Mouse (Mus musculus) left cerebral cortex, postnatal 4 days (tissue): ENCODE measurements around the gene Gfpt2. TPM values are rescaled to one million over a fixed set of nuclear protein-coding genes. Genes with fewer than 3 reads are reported as not detected.
"Not testable (repeated sequence)": the region's sequence is repeated elsewhere in the genome, so short reads cannot be mapped to it uniquely, and the experiment has no call there.

Source experiments
- DNase-seq: peaks from one replicate; pipeline ENCODE4 v3.0.0-alpha.2; 2022
- intact Hi-C: fragments of 180-260 bp; cut with DNase I; formaldehyde crosslinking; loops from one replicate; pipeline ENCODE4 v1.15.1; 2025
- total RNA-seq, 2 experiments: library from RNA; stranded (reverse); gene quantifications; 2 replicates each; pipeline ENCODE4 v1.2.3; 2021

Gfpt2 gene
- total RNA-seq, 2 experiments from 2014 or later = 13.0 to 13.7 TPM

GRCm38 (mm10) chr11:49781833-49782399 lies 12.1 kb upstream of the Gfpt2 start:
- intact Hi-C loops = no loop called here
- no peak for DNase-seq

DNA sequence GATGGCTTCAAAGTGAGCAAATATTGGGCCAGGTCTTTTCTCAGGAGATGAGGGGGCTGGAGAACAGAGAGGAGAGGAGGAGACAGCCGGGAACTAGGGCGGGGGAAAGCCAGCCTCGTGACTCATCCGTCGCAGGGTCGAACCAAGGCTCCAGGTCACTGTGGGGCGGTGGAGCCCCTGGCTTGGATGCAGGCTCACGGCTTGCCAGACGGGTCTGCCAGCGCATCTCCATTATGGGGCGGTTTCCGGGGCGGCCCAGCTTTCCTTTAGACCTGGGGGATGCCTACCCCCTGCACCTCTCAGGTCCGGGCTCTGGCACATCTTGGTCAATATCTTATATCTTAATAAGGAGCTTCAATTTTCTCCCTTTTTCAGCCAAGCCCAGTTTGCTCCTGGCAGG lies 847 bp upstream of the Gfpt2 start:
- DNase-seq = peak; percentile 14
- intact Hi-C loops = no loop called here

DNA sequence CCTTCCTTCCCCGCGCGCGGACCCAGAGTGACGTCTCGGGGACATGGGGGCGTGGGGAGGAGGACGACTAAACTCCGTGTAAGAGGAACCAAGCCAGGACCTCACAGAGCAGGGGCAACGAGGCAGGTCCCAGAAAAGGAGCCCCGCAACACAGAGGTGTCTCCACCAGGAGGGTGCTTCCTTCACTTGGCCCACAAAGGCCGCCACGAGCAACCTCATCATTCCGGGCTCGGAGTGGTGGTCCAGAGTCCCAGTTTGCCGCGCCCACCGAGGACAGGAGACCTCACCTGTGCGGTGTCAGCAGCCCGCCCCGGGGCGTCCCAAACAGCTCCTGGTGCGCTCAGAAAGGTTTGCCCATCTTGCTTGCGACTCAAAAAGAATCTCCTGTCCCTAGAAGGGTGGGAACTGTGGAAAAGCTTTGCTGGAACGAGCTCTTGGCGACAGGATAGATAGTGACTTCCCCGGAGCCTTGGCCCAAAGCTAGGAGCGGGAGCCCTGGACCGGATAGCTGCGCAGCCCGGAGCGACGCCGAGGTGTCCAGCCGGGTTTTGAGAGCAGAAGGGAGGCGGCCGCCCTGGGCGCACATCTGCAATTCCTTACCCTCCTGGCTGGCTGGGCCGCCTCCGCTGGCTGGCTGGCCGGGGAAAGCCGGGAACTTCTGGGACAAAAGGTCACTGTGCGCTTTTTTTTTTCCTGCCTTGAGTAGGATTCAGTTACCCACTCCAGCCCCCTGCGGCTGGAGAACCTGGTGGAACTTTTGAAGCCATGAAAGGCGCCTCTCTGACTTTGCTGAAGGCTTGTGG lies 565 bp downstream of the Gfpt2 start:
- DNase-seq = peak; percentile 3
- intact Hi-C loops = no loop called here

DNA sequence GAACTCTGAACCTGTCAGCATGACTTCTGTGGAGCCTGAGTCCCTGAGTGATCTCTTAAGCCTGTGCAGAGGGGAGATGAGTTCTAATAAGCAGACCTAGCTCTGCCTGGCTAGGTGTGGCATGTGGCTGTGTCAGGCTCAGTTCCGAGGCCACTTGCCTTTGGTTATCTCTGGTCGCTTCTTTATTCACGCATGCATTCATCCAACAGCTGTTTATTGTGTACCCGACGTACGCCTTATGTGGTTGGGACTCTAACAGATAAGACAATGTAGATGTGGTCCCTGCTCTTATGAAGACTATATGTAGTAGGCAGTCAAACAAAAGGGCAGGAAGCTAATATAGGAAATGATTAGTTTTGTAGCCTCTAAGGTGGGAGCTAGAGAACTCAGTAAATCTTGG lies 5.0 kb downstream of the Gfpt2 start:
- intact Hi-C loops = no loop called here
- no peak for DNase-seq

- DNase-seq = peak; percentile 61
- intact Hi-C loops = no loop called here
Measured at GRCm38 (mm10) chr11:49801516-49801915, 7.5 kb downstream of the Gfpt2 start.

- DNase-seq = no peak
- intact Hi-C loops = no loop called here
Measured at GRCm38 (mm10) chr11:49803801-49804200, 9.8 kb downstream of the Gfpt2 start.

- intact Hi-C loops = no loop called here
- no peak for DNase-seq
Measured at GRCm38 (mm10) chr11:49806218-49806617, 12.2 kb downstream of the Gfpt2 start.

DNA sequence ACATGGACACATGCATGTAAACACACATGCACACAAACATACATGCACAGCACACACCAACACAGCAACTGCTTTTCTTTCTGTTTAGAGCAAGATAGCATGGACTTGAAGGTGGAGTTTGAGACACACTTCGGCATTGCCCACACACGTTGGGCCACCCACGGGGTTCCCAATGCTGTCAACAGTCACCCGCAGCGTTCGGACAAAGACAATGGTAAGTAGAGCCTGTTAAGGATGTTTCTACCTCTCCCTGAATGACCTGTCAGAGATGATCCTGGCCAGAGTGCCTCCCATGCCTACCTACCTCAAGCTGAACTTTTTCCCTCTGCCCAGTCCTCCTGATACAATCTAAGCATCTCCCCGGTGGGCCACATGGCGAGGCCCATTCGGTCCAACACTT lies 15.0 kb downstream of the Gfpt2 start:
- no peak for DNase-seq
- intact Hi-C loops = no loop called here

DNA sequence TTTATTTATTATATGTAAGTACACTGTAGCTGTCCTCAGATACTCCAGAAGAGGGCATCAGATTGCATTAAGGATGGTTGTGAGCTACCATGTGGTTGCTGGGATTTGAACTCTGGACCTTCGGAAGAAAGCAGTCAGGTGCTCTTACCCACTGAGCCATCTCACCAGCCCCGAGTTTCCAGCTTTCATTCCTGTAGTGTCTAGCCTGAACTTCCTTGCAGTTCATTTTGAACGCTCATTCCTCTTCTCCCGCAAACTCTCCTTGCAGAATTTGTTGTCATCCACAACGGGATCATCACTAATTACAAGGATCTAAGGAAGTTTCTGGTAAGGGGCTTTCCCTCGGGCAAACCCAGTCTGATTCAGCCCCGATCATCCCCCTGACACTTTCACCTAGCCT lies 16.7 kb downstream of the Gfpt2 start:
- intact Hi-C loops, DNase-seq: not testable (repeated sequence)

- intact Hi-C loops = no loop called here
- DNase-seq = no peak
Measured at GRCm38 (mm10) chr11:49811099-49811541, 17.1 kb downstream of the Gfpt2 start.

- no peak for DNase-seq
- intact Hi-C loops = no loop called here
Measured at GRCm38 (mm10) chr11:49811879-49812278, 17.9 kb downstream of the Gfpt2 start.

DNA sequence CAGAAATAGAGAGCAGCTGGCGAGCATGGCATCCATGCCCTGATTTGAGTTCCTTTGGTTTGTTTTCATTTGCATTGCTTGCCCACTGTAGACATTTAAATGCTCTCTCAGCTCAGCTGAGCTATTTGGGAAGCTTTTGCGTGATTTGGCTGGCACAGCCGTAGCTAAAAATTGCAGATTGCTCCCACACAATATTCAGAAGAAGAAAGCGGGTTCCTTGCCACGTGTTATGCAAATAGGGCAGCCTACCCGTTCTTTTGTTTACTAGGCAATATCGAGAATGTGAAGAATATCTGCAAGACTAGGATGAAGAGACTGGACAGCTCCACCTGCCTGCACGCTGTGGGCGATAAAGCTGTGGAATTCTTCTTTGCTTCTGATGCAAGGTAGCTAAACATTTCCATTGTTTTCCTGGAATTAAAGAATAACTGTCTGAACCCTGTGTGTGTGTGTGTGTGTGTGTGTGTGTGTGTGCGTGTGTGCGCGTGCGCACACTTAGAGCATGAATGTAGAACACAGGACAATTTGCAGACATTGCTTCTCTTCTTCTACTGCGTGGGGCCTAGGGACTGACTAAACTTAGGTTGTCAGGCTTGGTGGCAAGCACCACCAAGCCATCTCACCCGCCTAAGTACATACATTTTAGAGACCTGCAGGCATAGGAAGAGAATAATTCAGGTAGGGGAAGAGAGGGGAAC lies 25.0 kb downstream of the Gfpt2 start:
- no peak for DNase-seq
- intact Hi-C loops = no loop called here

- intact Hi-C loops = no loop called here
- DNase-seq = no peak
Measured at GRCm38 (mm10) chr11:49819676-49820075, 25.7 kb downstream of the Gfpt2 start.

- intact Hi-C loops = no loop called here
- DNase-seq = no peak
Measured at GRCm38 (mm10) chr11:49820928-49821327, 26.9 kb downstream of the Gfpt2 start.

DNA sequence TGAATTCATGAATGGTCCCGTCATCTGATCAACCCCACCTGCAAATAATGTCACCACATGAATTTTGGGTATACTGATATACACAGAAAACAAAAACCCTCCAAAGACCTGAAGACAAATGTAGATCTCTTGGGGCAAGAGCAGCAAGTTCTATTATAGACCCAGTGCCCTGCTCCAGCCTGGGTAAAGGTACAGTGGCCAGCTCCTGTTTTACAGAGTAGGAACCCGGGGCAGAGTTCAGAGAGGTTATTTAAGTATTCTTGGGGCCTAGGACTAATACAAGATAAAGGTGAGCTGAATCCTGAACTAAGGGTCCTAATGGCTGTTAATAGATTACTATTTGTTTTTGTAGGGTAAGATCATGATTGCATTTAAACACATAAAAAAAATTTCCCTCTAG lies 27.6 kb downstream of the Gfpt2 start:
- no peak for DNase-seq
- intact Hi-C loops = no loop called here

DNA sequence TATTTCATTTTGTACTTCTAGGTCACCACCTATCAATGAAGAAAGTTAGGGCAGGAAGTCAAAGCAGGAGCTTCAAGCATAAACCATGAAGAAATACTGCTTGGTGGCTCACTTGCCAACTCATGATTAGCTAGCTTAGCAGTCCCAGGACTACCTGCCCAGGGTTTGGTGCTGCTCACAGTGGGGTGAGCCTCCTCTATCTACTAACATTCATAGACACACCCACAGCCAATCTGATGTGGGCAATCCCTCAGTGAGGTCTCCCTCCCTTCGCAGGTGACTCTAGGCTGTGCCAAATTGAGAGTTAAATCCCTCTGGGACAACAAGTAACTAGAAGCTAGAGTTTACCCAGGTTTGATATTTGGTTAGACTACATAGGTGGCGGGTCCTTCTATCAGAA lies 28.4 kb downstream of the Gfpt2 start:
- no peak for DNase-seq
- intact Hi-C loops = no loop called here

DNA sequence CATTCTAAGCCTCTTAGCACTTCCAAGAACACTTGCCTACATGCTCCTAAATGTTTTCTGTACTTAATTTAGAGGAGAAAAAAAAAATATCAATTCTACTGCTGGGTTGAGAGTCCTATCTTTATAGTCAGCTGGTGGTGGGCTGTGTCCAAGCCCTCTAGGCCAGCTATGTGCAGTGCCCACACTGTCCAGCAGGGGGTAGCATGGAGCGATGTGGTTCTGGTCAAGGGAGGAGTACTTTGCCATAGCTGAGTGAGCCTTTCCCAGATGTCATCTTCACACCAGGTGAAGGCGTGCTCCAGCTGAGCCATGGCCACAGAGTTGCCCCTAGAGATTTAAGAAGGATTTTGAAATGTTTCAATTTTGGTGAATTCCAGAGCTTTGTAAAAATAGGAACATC lies 30.9 kb downstream of the Gfpt2 start:
- intact Hi-C loops = no loop called here
- DNase-seq = peak; percentile 58

DNA sequence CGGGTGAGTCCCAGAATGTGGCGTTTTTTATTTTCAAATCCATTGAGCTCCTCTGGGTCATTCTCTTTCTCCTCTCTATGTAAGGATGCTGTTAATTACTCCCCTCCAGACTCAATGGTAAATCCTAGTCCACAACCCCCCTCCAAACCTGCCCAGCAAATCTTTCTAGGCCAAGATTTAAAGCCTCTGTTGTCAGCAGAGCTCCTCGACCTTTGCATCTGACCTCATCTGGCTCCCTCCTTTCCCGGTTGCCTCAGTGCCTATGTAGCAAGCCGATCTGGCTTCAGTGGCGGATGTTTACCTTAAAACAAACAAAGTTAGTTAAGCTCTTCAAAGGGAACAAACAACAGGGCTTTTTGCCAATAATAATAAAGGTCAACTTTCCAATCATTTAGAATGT lies 33.3 kb downstream of the Gfpt2 start:
- intact Hi-C loops = no loop called here
- DNase-seq = no peak

- intact Hi-C loops = no loop called here
- no peak for DNase-seq
Measured at GRCm38 (mm10) chr11:49829176-49829745, 35.3 kb downstream of the Gfpt2 start.

GRCm38 (mm10) chr11:49831980-49832379 lies 38.0 kb downstream of the Gfpt2 start:
- intact Hi-C loops = no loop called here
- DNase-seq = peak; percentile 6

DNA sequence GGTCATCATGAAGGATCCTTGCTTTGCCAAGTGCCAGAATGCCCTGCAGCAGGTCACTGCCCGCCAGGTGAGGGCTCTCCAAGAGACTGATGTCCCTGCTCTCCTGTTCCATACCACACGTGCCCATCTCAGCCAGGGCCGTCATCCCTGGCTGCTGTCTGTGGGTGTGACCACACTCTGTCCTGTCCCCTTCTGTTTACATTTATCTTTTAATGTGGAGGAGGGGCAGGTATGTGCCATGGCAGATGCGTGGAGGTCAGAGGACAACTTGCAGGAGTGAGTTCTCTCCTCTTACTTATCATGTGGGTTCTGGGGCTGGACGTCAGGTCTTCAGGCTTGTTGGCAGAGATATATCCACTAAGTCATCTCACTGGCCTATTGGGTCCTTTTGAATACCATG lies 39.0 kb downstream of the Gfpt2 start:
- intact Hi-C loops = no loop called here
- no peak for DNase-seq

GRCm38 (mm10) chr11:49834248-49834647 lies 40.3 kb downstream of the Gfpt2 start:
- no peak for DNase-seq
- intact Hi-C loops = no loop called here
